Mouse (Mus musculus) bone marrow, adult 2 months (tissue): ENCODE data around the gene Chrna1. TPM values are rescaled to one million over a fixed set of nuclear protein-coding genes. Genes with fewer than 3 reads are reported as not detected.

Experiments used
- H3K27ac ChIP-seq: fragments of 200-500 bp; 2 replicates; pipeline ENCODE4 v1.5.1; 2012; ENCODE audit warnings: low read depth, mild to moderate bottlenecking, control low read depth, inconsistent platforms, low read length; ENCODE audit not compliant: control insufficient read depth, poor library complexity, insufficient read depth
- H3K4me1 ChIP-seq: fragments of 200-500 bp; 2 replicates; pipeline ENCODE4 v1.6.1; 2011; ENCODE audit warnings: low read length; ENCODE audit not compliant: control insufficient read depth, insufficient read depth
- H3K4me3 ChIP-seq: fragments of 200-500 bp; replicated peaks from 2 replicates; pipeline ENCODE3; 2011; ENCODE audit warnings: mild to moderate bottlenecking, low read depth, low read length, control low read depth; ENCODE audit not compliant: control insufficient read depth
- CTCF ChIP-seq: fragments of 200-500 bp; IDR thresholded peaks from 2 replicates; pipeline ENCODE4 v1.5.1; 2011; ENCODE audit warnings: low read length, control low read depth; ENCODE audit not compliant: control insufficient read depth, insufficient read depth
- POLR2A ChIP-seq: fragments of 200-500 bp; IDR thresholded peaks from 2 replicates; pipeline ENCODE4 v1.6.1; 2011; ENCODE audit warnings: low read depth, mild to moderate bottlenecking, control low read depth, low read length, borderline replicate concordance; ENCODE audit not compliant: control insufficient read depth
- WGBS: fragments of 180-500 bp; shearing (Covaris S2); methylation state at CpG from one replicate; pipeline ENCODE4 v1.1.7; 2018; 5-methylcytosine and 5-hydroxymethylcytosine counted together
- polyA plus RNA-seq: library from polyadenylated mRNA; stranded (reverse); fragments of >200 nt; gene quantifications from 2 replicates; pipeline ENCODE4 v1.2.4, GENCODE M21; 2011; ENCODE audit warnings: low replicate concordance; ENCODE audit not compliant: missing spikeins, insufficient read depth, insufficient read length

Gene Chrna1
- not detected in 2 replicates for polyA plus RNA-seq

DNA sequence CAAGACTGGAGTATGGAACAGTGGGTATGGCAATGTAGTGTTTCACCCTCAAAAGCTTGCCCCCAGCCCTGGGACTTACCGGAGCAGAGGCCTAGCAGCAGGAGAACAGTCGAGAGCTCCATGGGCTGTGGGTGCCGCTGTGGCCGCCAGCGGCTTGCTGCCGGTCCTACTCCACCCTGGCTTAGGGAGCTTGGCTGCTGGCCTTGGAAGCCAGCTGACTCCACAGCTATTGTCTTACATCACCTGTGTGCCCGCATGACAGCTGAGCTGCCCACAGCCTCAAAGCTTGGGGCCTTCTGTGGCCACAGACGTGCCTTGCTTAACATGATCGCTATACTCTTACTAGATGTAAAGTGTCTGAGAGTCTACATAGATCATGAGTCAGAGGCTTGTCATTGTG lies at the start of gene Chrna1:
Chrna1 (minus strand) TSS at position 173 of the 400 bp plus-strand sequence.
- 87% methylated on average over 9 of the region's 9 CpGs for WGBS
- Histone ChIP-seq H3K27ac (no peak within 1 kb of the TSS; the same call in 1 of the 2 replicates), H3K4me3 (no peak within 1 kb of the TSS), H3K4me1 (no peaks in the 10 kb centered on the region; the same call in 1 of the 2 replicates)
- no peak for TF ChIP-seq POLR2A
- TF ChIP-seq CTCF: no peak

GRCm38 (mm10) chr2:73618486-73619052 lies 38.4 kb upstream of the Chrna1 start:
- Histone ChIP-seq H3K27ac (no peak overlapping the region), H3K4me1 (no peaks in the 10 kb centered on the region), H3K4me3 (no peak overlapping the region)
- 80% methylated on average over 4 of the region's 4 CpGs for WGBS
- TF ChIP-seq POLR2A (no peak), CTCF (no peak)

DNA sequence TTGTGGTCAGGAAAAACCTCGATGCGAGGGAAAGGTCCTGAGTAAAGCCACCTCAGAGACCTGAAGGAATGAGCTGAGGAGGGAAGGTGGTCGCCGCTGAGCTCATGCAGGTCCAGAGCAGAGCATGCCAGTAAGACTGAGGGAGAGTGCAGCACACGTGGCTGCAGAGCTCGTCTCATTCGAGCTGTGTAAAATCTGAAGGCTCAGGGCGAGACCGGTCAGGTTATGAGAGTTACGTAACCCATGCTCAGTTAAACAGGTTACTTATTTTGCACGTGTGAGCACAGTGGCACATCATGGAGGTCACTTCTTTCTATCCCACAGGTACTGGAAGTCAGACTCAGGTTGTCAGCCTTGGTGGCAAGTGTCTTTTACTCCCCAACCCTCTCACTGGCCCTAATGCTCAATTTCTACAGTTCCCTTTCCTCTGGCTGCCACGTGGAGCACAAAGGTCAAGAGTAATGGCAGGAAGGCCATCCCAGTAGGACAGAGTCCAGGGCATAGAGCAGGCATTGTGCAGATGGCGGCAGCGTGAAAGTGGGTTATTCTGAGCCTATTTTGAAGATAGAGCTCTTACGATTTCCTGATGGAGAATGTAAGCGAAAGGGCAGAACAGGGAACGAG lies 36.4 kb upstream of the Chrna1 start:
- 79% methylated on average over 17 of the region's 17 CpGs for WGBS
- TF ChIP-seq CTCF: no peak
- TF ChIP-seq POLR2A: no peak
- H3K27ac ChIP-seq: no peak overlapping the region
- H3K4me1 ChIP-seq: no peaks in the 10 kb centered on the region; the same call in 1 of the 2 replicates
- H3K4me3 ChIP-seq: no peak overlapping the region

- WGBS: 83% methylated on average over 5 of the region's 5 CpGs
- Histone ChIP-seq H3K4me1 (no peaks in the 10 kb centered on the region; the same call in 1 of the 2 replicates), H3K27ac (no peak overlapping the region), H3K4me3 (no peak overlapping the region)
- TF ChIP-seq POLR2A (no peak), CTCF (no peak)
Observed at GRCm38 (mm10) chr2:73615456-73615855, 35.3 kb upstream of the Chrna1 start.

DNA sequence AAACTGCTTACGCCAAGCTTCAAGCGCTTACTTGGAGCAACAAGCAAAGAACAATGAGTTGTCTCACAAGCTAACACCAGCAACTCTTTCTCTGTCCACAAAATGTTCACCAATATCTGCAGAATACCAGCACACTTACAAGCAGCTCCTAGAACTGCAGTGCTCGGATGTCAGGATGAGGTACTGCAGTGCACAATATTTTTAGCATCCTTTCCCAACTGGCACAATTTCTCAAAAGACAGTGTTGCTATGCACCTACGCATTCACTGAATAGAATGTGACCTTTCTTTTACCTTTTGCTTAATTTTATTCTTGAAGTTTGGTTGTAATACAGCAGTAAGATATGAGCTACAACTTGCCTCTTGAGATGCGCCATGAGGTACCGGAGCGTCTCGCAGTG lies 34.2 kb upstream of the Chrna1 start:
- WGBS: 94% methylated on average over 8 of the region's 8 CpGs
- no peak for TF ChIP-seq CTCF
- H3K4me3 ChIP-seq: no peak overlapping the region

DNA sequence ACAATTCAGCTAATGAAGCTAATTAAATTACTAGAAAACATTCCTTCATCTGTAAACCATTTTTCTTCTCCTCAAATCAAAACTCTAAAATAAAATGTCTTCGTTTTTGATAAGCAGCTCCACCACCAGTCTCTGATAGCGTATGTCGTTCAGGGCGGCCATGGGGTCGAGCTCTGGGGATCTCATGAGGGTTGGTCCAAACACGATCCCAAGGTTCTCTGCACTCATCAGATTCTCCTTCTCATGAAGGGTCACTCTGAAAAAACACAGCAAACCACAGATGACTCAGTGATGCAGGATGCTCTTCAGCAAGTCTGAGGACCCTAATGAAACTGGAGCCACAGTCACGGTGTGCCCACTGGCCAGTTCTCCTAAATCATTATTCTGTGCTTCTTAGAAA lies 32.8 kb upstream of the Chrna1 start:
- TF ChIP-seq CTCF (no peak), POLR2A (no peak)
- Histone ChIP-seq H3K4me3 (no peak overlapping the region), H3K4me1 (no peaks in the 10 kb centered on the region; the same call in 1 of the 2 replicates), H3K27ac (no peak overlapping the region)
- WGBS: 85% methylated on average over 7 of the region's 7 CpGs

More for the DNA sequence above, 34.2 kb upstream of the Chrna1 start:
- no peak overlapping the region for H3K27ac ChIP-seq
- H3K4me1 ChIP-seq: no peaks in the 10 kb centered on the region; the same call in 1 of the 2 replicates

DNA sequence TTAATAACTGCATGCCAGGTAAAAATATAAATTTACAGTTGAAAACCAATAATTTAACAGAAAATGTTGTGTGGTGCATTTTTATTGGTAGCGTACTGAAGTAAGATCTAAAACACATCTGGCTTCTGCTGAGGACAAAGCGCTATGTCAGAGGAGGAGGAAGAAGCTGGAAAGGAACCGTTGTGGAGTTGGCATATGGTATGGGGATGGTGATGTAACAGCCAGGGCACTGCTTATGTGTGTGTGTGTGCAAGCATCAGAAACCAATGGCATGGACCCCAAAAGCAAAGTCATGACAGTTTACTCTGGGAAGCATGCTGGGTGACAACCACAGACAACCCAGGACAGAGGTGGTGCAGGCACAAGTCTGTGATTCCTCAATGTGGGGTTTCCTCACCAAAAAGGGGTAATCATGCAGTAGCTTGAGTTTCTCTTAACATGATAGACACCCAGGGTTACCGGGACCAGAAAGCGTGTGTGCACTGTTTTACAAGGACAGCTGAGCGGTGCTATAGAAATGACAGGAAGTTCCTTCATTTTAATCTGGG lies 32.3 kb upstream of the Chrna1 start:
- Histone ChIP-seq H3K4me3 (no peak overlapping the region), H3K27ac (no peak overlapping the region), H3K4me1 (no peaks in the 10 kb centered on the region; the same call in 1 of the 2 replicates)
- 42% methylated on average over 6 of the region's 6 CpGs for WGBS
- TF ChIP-seq CTCF (no peak), POLR2A (no peak)

DNA sequence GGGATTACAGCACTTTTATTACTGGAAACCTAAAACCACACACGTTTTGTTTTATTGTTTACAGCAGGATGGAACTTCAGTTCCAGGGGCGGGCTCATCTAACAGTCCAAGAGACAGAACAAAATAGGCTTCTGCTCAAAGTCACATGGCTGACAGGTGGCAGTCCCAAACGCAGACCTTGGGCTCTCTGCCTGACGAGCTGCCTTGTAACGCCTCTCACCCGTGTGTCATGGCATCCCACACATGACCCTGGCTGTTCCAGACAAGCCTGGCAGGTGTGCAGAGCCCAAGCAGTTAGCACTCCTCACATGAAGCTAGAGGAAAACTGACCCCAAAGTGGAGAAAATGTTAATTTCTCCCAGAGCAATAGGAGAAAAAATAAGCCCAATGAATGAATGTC lies 31.7 kb upstream of the Chrna1 start:
- H3K27ac ChIP-seq: no peak overlapping the region
- 67% methylated on average over 6 of the region's 6 CpGs for WGBS
- no peak for TF ChIP-seq POLR2A
- no peak for TF ChIP-seq CTCF
- no peaks in the 10 kb centered on the region; the same call in 1 of the 2 replicates for H3K4me1 ChIP-seq
- no peak overlapping the region for H3K4me3 ChIP-seq
